Mouse (Mus musculus): ENCODE measurements around the gene Olfr175-ps1. TPM values are rescaled to one million over a fixed set of nuclear protein-coding genes. Genes with fewer than 3 reads are reported as not detected.

Gene Olfr175-ps1
- polyA plus RNA-seq (2015; fragmentation: Nextera tagmentation; extraction: Ambion mirVana), result not detected in 2 replicates

DNA sequence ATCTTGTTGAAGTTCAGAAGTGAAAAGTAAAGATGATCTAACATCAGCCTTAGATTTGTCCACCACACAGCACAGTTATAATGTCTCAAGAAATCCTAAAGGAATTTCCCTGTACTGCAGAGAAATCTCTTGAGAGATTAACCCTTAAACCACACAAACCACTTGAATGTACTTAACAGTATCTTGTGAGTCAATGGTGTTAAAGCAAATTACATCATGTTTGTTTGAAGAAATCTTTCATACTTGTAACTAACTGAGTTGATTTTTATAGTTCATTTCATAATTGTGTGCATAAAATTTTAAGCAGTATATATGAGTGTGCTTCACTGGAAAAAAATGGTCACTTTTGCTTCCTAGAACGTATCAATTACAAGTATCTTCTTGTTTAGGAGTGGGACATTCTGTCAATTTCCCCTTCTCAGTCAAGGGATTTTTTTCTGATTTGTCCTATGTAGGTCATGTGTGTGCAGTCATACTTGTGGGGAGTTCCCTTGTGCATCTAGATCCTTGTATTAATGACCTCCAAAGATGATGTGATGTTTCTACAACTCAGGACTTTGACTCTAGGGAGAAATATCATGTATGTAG lies at the start of gene Olfr175-ps1:
Gene Olfr175-ps1 (minus strand): TSS at position 51 of the 588 bp plus-strand sequence.
- WGBS, result 83% methylated on average over 1 of the region's 1 CpGs
- Histone ChIP-seq H3K9ac (no peak within 1 kb of the TSS), H3K4me1 (no peaks in the 10 kb centered on the region), H3K27me3 (no peaks in the 10 kb centered on the region), H3K4me2 (no peak within 1 kb of the TSS), H3K4me3 (replicated peaks) (no peak within 1 kb of the TSS), H3K36me3 (no peaks in the 10 kb centered on the region), H3K9me3 (replicated peaks) (no peaks in the 10 kb centered on the region), H3K27ac (no peak within 1 kb of the TSS)
- no peak for ATAC-seq (replicated peaks; ENCODE audit: low FRiP score)

GRCm38 (mm10) chr16:58874668-58875067 lies 48.1 kb upstream of the Olfr175-ps1 start, which contains the start of gene Olfr177:
Gene Olfr177 (minus strand): TSS chr16:58874768.
- WGBS, result 72% methylated on average over 1 of the region's 1 CpGs
- no peaks in the 10 kb centered on the region for H3K36me3 ChIP-seq
- H3K9me3 ChIP-seq (replicated peaks), result no peaks in the 10 kb centered on the region
- H3K4me2 ChIP-seq, result no peak within 1 kb of the TSS
- no peak within 1 kb of the TSS for H3K9ac ChIP-seq
- H3K4me3 ChIP-seq (replicated peaks), result no peak within 1 kb of the TSS
- H3K27me3 ChIP-seq, result no peaks in the 10 kb centered on the region
- ATAC-seq (replicated peaks; ENCODE audit: low FRiP score), result no peak
- H3K4me1 ChIP-seq, result no peaks in the 10 kb centered on the region
- H3K27ac ChIP-seq, result no peak within 1 kb of the TSS

GRCm38 (mm10) chr16:58861479-58861878 lies 34.9 kb upstream of the Olfr175-ps1 start:
- no peak overlapping the region for H3K27ac ChIP-seq
- no peak overlapping the region for H3K4me2 ChIP-seq
- H3K4me1 ChIP-seq, result no peaks in the 10 kb centered on the region
- ATAC-seq (replicated peaks; ENCODE audit: low FRiP score), result no peak
- no peak overlapping the region for H3K9ac ChIP-seq
- H3K9me3 ChIP-seq (replicated peaks), result no peaks in the 10 kb centered on the region
- no peaks in the 10 kb centered on the region for H3K36me3 ChIP-seq
- H3K4me3 ChIP-seq (replicated peaks), result no peak overlapping the region
- WGBS, result 74% methylated on average over 1 of the region's 1 CpGs
- no peaks in the 10 kb centered on the region for H3K27me3 ChIP-seq

DNA sequence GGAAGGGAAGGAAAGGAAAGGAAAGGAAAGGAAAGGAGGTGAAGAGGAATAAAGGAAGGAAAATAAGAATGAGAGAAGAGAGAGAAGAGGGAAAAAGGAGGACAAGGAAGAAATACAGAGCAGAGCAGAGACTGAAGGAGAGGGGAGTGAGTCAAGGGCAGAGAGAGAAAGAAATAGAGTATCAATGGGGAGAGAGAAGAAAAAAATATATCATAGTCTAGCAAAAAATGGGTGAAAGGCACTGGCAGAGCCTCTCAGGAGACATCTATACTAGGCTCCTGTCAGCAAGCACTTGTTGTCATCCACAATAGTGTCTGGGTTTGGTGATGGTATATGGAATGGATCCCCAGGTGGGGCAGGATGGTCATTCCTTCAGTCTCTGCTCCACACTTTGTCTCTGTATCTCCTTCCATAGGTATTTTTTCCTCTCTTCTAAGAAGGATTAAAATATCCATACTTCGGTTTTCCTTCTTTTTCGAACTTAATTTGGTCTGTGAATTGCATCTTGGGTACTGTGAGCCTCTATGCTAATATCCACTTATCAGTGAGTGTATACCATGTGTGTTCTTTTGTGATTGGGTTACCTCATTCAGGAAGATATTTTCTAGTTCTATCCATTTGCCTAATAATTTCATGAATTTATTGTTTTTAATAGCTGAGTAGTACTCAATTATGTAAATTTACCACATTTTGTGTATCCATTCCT lies 33.6 kb upstream of the Olfr175-ps1 start:
- Histone ChIP-seq H3K27ac (no peak overlapping the region), H3K4me3 (replicated peaks) (no peak overlapping the region), H3K4me1 (no peaks in the 10 kb centered on the region), H3K36me3 (no peaks in the 10 kb centered on the region), H3K27me3 (no peaks in the 10 kb centered on the region), H3K9ac (no peak overlapping the region), H3K4me2 (no peak overlapping the region), H3K9me3 (replicated peaks) (no peaks in the 10 kb centered on the region)
- no peak for ATAC-seq (replicated peaks; ENCODE audit: low FRiP score)
- 97% methylated on average over 2 of the region's 2 CpGs for WGBS

GRCm38 (mm10) chr16:58800168-58800567 lies 26.4 kb downstream of the Olfr175-ps1 start, which contains the start of gene Olfr173:
Gene Olfr173 (minus strand): TSS chr16:58800268.
- Histone ChIP-seq H3K27me3 (no peaks in the 10 kb centered on the region), H3K4me2 (no peak within 1 kb of the TSS), H3K4me3 (replicated peaks) (no peak within 1 kb of the TSS), H3K4me1 (no peaks in the 10 kb centered on the region), H3K9me3 (replicated peaks) (no peaks in the 10 kb centered on the region), H3K9ac (no peak within 1 kb of the TSS), H3K36me3 (no peaks in the 10 kb centered on the region), H3K27ac (no peak within 1 kb of the TSS)
- no peak for ATAC-seq (replicated peaks; ENCODE audit: low FRiP score)
- WGBS, result 79% methylated on average over 2 of the region's 2 CpGs

Other genes with a start within 250 kb of the Olfr175-ps1 start
- gene Gm813, start 209.8 kb downstream of the Olfr175-ps1 start, polyA plus RNA-seq (2015; fragmentation: Nextera tagmentation; extraction: Ambion mirVana), result not detected in 2 replicates
- gene E330017A01Rik, start 188.0 kb downstream of the Olfr175-ps1 start, polyA plus RNA-seq (2015; fragmentation: Nextera tagmentation; extraction: Ambion mirVana), result not detected in 2 replicates
- 38.0 and 39.1 TPM in 2 replicates for gene Cpox, start 156.5 kb downstream of the Olfr175-ps1 start, polyA plus RNA-seq (2015; fragmentation: Nextera tagmentation; extraction: Ambion mirVana)
- not detected in 2 replicates for gene Gpr15, start 107.7 kb downstream of the Olfr175-ps1 start, polyA plus RNA-seq (2015; fragmentation: Nextera tagmentation; extraction: Ambion mirVana)
- 108 and 111 TPM in 2 replicates for gene Cldnd1, start 98.9 kb downstream of the Olfr175-ps1 start, polyA plus RNA-seq (2015; fragmentation: Nextera tagmentation; extraction: Ambion mirVana)
- not detected in 2 replicates for gene Olfr172, start 63.6 kb downstream of the Olfr175-ps1 start, polyA plus RNA-seq (2015; fragmentation: Nextera tagmentation; extraction: Ambion mirVana)
- not detected in 2 replicates for gene Olfr173, start 26.5 kb downstream of the Olfr175-ps1 start, polyA plus RNA-seq (2015; fragmentation: Nextera tagmentation; extraction: Ambion mirVana)
- not detected in 2 replicates for gene Olfr177, start 48.0 kb upstream of the Olfr175-ps1 start, polyA plus RNA-seq (2015; fragmentation: Nextera tagmentation; extraction: Ambion mirVana)
- gene Olfr178, start 65.3 kb upstream of the Olfr175-ps1 start, polyA plus RNA-seq (2015; fragmentation: Nextera tagmentation; extraction: Ambion mirVana), result not detected in 2 replicates
- not detected in 2 replicates for gene Olfr181, start 102.0 kb upstream of the Olfr175-ps1 start, polyA plus RNA-seq (2015; fragmentation: Nextera tagmentation; extraction: Ambion mirVana)
- not detected in 2 replicates for gene Olfr180, start 102.6 kb upstream of the Olfr175-ps1 start, polyA plus RNA-seq (2015; fragmentation: Nextera tagmentation; extraction: Ambion mirVana)
- not detected in 2 replicates for gene Olfr183, start 168.6 kb upstream of the Olfr175-ps1 start, polyA plus RNA-seq (2015; fragmentation: Nextera tagmentation; extraction: Ambion mirVana)
- gene Olfr186, start 203.5 kb upstream of the Olfr175-ps1 start, polyA plus RNA-seq (2015; fragmentation: Nextera tagmentation; extraction: Ambion mirVana), result not detected in 2 replicates
- gene Olfr187, start 213.0 kb upstream of the Olfr175-ps1 start, polyA plus RNA-seq (2015; fragmentation: Nextera tagmentation; extraction: Ambion mirVana), result not detected in 2 replicates